Mouse (Mus musculus): ENCODE results near the gene Lpcat3. TPM values are rescaled to one million over a fixed set of nuclear protein-coding genes. Genes with fewer than 3 reads are reported as not detected.
"Not testable (repeated sequence)": the region's sequence is repeated elsewhere in the genome, so short reads cannot be mapped to it uniquely, and the experiment has no call there.

Gene Lpcat3
- polyA plus RNA-seq, 1 experiment: 211 TPM

GRCm38 (mm10) chr6:124673619-124674018, 10.8 kb downstream of the Lpcat3 start:
- no peak for DNase-seq (ENCODE audit: low read depth, low spot score)

GRCm38 (mm10) chr6:124674591-124674990, 11.8 kb downstream of the Lpcat3 start:
- WGBS: 97% methylated on average over 7 of the region's 7 CpGs
- no peak for DNase-seq (ENCODE audit: low read depth, low spot score)

More at GRCm38 (mm10) chr6:124673619-124674018, 10.8 kb downstream of the Lpcat3 start:
- WGBS: 92% methylated on average over 9 of the region's 9 CpGs

GRCm38 (mm10) chr6:124676171-124676570, 13.3 kb downstream of the Lpcat3 start:
- 54% methylated on average over 6 of the region's 6 CpGs for WGBS
- DNase-seq (ENCODE audit: low read depth, low spot score): no peak

- WGBS: 80% methylated on average over 7 of the region's 7 CpGs
- no peak for DNase-seq (ENCODE audit: low read depth, low spot score)
Measured at GRCm38 (mm10) chr6:124678769-124679168, 15.9 kb downstream of the Lpcat3 start.

DNA sequence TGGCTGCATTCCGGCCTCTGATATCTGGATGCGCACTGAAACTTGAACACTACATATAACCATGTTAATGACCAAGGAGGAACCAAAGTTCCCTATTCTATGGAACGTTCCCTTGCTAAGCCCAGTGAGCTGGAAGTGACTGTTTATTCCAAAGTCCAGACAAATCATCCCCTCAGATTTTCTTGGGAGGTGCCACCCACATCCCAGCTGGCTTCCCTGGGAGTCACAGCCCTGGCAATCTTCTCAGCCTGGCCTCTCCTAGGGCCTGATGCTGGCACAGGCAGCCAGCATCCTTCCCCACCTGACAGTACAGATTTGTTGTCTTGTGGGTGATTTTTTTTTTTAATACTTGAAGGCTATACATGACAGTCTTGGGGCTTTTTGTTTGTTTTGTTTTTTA, 16.7 kb downstream of the Lpcat3 start:
- no peak for DNase-seq (ENCODE audit: low read depth, low spot score)
- 58% methylated on average over 3 of the region's 3 CpGs for WGBS

DNA sequence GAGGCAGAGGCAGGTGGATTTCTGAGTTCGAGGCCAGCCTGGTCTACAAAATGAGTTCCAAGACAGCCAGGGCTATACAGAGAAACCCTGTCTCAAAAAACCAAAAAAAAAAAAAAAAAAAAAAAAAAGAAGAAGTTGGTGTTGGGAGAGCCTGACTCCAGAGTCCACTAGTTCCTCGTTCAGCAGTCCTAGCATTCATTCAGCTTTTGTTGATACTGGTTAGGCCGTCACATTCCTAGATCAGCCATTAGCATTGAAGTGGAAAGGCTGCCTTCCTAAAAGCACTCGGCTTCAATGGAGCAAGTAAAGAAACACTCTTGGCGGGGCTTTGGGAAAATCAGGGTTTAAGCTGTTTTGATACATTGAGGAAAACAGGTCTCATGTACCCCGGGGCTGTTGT, 19.5 kb downstream of the Lpcat3 start:
- 76% methylated on average over 6 of the region's 6 CpGs for WGBS
- not testable (repeated sequence) for DNase-seq (ENCODE audit: low read depth, low spot score)

GRCm38 (mm10) chr6:124683591-124684417, 21.0 kb downstream of the Lpcat3 start:
- no peak for DNase-seq (ENCODE audit: low read depth, low spot score)
- WGBS: 42% methylated on average over 14 of the region's 14 CpGs

DNA sequence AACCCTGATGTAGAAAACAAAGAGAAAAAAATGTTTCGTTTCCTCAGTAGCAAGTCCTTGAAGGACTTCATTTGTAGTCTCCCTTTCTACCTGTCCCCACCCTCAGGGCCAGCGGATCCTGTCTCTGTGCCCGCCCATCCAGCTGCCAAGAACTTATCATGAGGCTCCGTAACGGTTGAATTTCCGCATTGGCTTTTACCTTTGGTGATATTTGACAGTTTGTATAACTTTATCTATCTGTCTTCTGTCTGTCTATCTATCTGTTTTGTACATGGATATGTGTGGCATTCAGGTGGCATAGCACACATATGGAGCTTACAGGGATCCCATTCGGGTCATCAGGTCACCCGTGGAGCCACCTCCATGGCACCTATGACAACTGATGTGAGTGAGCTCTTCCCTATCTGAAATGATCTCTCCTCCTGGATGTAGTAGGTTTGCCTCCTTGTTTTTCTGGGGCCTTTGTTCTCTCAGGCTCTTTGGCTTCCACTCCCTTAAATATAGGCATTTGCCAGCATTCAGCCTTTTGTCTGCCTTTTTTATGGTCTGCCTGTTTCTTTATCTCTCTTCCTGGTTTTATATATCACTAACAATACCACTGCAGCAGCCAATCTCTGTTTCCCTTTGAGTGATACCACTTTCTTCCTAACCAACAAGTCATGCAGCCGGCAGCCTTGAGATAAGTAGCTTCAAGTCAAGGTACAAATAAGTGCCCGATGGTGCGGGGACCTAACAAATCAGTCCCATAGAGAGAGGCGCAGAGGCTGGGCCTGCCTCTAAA, 23.0 kb downstream of the Lpcat3 start:
- no peak for DNase-seq (ENCODE audit: low read depth, low spot score)
- WGBS: 38% methylated on average over 12 of the region's 12 CpGs

DNA sequence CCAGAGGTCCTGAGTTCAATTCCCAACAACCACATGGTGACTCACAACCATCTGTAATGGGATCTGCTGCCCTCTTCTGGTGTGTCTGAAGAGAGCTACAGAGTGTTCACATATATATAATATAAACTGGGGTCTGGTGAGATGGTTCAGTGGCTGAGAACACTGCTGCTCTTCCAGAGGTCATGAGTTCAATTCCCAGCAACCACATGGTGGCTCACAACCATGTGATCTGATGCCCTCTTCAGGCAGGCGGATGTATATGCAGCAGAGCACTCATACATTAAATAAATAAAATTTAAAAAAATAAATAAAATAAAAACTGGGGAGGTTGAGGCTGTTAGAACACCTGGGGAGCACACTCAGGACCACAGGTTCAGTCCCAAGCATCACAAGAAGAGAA, 23.8 kb downstream of the Lpcat3 start:
- 68% methylated on average over 1 of the region's 1 CpGs for WGBS
- DNase-seq (ENCODE audit: low read depth, low spot score): not testable (repeated sequence)

DNA sequence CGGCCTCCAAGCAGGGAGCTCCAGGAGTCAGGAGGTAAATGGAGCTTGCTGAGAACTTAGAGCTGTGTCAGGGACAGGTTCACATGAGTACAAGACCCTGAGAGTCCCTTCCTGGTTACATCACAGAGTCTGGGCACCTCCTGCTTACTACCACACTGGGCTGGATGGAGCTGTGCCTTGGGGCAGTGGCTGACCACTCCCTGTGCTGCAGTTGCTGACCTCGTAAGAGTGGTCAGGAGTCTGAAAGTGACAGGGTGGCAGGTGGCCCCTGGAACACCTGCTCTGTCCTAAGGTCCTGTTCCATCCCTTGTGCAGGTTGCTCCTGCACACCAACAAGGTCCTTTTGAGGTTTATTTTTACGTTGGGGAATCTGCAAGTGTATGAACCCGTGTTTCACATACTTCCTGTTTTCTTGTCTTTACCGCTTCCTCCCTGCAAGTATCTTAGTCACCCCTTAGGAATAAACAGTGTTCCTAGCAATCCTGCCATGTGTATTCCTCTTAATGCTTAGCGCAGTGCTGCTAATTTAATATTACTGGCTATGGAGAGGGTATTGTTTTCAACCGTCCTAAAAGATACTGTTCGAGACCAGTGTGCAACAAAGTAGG, 25.4 kb downstream of the Lpcat3 start:
- DNase-seq (ENCODE audit: low read depth, low spot score): no peak
- WGBS: 60% methylated on average over 8 of the region's 8 CpGs

GRCm38 (mm10) chr6:124689011-124689410, 26.2 kb downstream of the Lpcat3 start:
- no peak for DNase-seq (ENCODE audit: low read depth, low spot score)
- WGBS: 93% methylated on average over 3 of the region's 3 CpGs

DNA sequence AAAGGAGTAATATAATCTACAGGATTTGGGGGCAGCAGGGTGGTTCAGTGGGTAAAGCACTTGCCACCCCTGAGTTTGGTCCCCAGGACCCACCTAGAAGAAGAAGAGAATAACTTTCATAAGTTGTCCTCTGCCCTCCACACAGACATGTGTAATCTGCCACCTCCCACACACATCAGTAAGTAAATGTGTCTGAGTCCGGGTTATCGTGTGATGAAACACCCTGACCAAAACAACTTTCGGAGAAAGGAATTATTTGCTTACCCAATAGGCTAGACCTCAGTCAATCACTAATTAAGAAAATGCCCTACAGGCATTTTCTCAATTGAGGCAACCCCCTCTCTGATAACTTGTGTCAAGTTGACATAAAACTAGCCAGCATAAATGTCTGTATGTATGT, 27.7 kb downstream of the Lpcat3 start:
- no peak for DNase-seq (ENCODE audit: low read depth, low spot score)
- 93% methylated on average over 3 of the region's 3 CpGs for WGBS

DNA sequence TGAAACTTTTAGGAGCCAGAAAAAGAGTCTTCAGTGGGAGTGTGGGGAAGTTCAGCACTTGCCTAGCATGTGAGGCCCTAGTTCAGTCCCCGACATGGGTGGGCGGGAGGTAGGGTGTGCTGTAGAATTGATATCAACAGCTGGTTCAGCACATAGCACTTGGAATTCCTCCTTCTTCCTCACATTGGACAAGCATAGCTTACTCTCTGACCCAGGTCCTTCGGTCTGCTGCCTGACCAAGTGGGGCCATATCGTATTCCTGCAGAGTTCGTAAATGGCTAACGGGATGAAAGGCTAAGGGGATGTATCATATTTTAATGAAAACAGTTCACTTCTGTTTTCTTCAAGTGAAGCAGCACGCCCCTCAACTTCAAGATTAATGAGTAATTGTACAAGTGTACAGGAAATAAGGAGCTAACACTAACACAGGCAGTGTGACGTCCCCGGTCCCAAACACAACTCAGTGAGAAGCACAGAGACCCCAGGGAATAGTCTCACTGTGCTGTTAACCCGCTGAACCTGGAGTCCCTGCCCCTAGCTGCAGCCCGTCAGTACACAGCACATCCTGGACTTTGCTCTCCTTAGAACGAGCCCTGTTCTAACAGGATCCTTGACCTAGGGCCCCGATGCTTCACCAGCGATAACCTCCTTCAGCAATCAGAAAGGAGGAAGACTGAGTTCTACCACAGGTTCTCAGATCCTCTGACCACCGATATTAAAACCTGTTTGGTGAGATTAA, 30.6 kb downstream of the Lpcat3 start:
- DNase-seq (ENCODE audit: low read depth, low spot score): no peak
- 43% methylated on average over 15 of the region's 15 CpGs for WGBS

- WGBS: 29% methylated on average over 15 of the region's 15 CpGs
- DNase-seq (ENCODE audit: low read depth, low spot score): no peak
Measured at GRCm38 (mm10) chr6:124694166-124694955, 31.5 kb downstream of the Lpcat3 start.

DNA sequence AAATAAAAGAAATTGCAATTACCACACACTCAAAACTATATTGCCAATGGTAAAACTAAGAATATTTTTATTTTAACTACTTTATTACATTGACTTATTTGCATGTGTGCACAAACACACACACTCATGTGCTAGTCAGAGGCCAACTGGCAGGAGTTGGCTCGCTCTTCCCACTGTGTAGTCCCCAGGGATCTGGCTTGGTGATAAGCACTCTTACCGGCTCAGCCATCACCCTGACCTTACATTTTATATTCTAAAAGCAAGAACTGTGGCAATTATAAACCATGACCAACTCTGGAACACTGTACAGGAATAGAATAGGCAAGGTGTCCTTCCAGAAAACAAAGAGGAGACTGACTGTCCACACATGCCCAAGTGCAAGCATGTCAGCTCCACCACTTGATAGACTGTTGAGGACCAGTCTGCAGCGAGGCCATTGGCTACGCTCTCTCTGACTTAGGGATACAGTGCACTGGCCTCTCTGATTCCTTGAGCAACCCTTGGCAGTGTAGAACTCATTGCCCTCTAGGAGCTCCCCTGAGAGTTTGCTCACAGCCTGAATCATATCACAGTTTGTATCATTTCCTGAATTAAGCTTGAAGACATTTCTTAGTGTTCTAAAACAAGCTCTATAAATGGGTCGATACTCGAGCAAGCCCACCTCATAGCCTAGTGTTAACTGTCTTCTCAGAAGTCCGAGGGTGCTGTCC, 33.8 kb downstream of the Lpcat3 start:
- DNase-seq (ENCODE audit: low read depth, low spot score): no peak
- 88% methylated on average over 7 of the region's 7 CpGs for WGBS

DNA sequence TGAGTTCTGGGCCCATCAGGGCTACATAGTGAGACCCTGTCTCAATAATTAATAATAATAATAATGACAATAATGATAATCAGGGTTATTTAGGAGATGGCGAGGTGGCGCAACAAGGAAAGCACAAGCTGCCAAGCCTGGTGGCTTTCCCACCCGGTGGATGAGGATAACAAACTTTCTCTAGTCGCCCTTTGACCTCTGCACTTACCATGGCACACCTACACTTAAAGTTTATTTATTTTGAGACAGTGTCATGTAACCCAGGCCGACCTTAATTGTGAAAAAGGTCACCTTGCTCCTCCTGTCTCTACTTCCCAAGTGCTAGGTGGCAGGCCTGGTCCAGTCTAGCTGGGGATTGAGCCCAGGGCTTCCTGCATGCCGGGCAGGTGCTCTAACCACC, 35.9 kb downstream of the Lpcat3 start:
- 61% methylated on average over 6 of the region's 6 CpGs for WGBS
- DNase-seq (ENCODE audit: low read depth, low spot score): no peak

DNA sequence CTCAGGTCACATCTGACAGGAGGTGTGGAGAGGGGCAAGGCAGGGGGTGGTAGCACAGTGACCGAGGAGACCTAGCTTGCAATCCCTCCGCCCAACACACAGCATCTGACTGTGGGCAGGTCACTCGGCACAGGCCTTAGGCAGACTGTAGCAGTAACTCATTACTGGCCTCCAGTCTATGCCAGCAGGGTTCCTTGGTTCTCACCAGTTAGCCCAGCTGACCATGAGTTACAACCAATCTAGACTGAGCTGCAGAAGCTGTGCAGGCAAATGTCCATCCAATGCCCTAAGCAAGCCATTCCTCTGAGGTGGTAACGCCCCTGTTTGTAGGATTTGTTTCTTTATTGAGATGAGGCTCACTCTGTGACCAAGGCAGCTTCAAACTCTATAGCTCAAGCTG, 36.5 kb downstream of the Lpcat3 start:
- no peak for DNase-seq (ENCODE audit: low read depth, low spot score)
- 93% methylated on average over 4 of the region's 4 CpGs for WGBS

DNA sequence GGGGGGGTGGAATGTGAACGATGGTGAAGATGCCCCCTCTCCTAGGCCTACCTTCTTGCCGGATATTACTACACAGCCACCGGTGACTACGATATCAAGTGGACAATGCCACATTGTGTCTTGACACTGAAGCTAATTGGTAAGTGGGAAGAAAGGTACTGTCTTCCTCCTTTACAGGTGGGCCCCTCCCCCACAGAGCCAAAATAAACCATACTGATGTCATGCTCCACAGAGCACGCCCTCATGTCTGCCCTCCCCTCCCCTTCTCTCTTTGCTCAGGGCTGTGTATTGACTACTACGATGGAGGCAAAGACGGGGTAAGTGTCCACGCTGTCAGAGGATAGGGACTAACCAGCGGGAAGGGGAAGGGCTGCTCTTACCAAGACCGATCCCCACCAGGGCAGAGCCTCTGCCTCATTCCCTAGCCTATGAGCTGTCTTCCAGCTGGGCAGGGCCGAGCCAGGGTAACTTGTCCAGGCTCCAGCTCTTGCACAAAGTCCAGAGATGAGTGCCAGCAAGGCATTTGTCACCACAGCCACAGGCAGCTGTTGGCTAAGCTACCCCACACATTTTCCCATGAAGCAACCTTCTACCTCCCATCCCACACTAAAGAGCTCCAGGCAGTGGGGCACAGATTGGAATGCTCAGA, 37.3 kb downstream of the Lpcat3 start:
- 56% methylated on average over 11 of the region's 11 CpGs for WGBS
- DNase-seq (ENCODE audit: low read depth, low spot score): no peak

Data from large intestine, adult 2 months (tissue).